Mouse (Mus musculus) urinary bladder, postnatal 25 days (tissue): Measurements from ENCODE around the gene Aak1.

Experiments
- DNase-seq: peaks from one replicate; pipeline ENCODE4 v3.0.0; 2022; ENCODE audit warnings: low spot score

Aak1 gene

DNA sequence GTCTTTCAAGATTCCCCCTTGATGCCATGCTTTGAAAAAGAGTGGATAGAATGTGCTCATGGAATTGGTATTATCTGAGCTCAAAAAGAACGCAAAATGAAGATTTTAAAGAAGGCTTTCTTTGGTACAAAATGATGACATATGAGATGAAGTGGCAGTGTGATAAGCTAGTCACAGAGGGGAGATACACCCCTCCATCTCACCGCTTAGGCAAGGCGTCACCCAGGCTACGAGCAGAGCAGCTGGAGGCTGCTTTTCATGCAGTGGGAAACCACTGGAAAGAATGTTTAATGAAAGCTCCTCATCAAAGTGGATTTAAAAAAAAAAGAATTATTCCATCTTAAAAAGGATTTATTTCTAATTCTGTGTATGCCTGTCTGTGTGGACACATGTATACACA is 37.5 kb downstream of the Aak1 start:
- DNase-seq = no peak

DNA sequence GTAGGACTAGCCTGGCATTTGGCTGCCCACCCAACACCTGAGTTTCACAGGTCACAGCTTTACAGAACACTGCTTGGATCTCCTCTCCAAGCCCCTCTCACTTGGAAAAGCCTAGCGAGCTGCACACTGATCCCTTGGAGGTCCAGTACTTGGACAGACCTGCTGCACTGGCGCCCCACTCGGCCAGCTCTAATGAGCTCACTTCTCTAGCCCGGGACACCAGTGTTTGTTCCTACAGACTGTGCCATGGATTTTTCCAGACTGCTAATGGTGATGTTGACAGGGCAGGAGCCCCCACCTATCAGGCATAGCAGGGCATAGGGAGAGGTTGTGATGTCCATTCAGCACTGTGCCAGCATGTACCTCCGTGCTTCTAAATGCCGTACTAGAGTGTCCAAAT is 48.2 kb downstream of the Aak1 start:
- no peak for DNase-seq

DNA sequence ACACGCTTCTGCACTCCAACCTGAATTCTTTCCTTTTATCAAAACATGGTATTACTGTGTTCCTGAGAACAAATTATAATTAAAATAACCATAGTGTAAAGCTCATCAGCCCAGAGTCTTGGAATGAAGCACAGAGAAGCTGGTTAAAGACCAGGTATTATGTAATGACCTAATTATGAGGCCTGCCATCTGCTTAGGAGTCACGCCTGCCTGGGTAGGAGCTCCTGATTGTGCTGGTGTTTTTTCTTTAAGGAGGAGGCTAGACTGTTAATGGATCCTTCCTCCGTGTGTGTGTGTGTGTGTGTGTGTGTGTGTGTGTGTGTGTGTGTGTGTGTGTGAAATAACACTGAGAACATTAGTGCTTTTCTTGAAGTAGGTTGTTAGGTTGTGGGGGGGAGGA is 49.7 kb downstream of the Aak1 start:
- no peak for DNase-seq

- DNase-seq = no peak
These were observed 50.6 kb downstream of the Aak1 start for GRCm38 (mm10) chr6:86899965-86900364.

DNA sequence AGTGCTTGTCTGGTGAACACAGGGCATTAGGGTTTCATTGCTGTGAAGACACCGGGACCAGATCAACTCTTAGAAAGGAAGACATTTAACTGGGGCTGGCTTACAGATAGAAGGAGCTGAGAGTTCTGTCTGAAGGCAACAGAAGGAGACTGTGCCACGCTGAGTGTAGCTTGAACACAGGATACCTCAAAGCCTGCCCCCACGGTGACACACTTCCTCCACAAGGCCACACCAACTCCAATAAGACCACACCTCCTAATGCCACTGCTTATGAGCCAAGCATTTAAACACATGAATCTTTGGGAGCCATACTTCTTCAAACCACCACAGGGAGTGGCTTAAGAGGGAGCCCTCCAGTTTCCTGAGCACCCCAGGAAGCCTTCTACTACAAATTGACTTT is 51.2 kb downstream of the Aak1 start:
- no peak for DNase-seq

DNA sequence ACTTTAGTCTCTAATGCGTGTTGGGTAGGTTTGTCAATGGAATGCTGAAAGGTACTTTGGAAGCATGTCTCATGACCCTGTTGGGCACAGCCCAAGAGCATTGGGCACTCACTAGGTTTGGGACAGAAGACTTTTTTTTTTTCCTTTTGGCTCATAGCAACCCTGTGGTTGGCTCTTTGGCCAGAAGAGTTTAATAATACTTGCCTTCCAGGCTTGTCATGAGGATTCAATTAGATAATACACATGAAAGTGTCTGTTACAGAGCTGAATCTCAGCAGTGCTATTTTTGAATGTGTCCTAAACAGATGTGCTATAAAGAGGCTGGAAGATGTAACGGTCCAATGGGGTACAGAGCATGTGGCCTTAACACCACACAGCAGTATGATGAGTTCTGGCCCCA is 56.2 kb downstream of the Aak1 start:
- no peak for DNase-seq

DNA sequence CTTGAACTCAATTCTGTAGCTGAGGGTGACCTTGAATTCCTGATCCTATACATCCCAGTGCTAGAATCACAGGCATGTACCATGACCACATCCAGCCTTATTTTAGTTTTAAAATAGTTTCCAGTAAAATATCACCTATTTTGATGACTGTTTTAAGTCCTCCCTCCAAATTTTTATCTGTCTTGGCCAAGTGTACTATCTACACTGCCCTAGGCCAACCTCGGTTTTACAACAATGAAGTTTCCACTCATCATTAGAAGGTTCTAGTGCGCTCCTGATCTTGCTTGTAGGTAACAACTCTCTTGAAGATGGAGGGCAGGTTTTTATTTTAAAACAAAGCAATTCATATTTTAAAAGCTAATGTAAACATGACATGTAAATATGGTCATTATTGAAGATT is 57.9 kb downstream of the Aak1 start:
- no peak for DNase-seq

DNA sequence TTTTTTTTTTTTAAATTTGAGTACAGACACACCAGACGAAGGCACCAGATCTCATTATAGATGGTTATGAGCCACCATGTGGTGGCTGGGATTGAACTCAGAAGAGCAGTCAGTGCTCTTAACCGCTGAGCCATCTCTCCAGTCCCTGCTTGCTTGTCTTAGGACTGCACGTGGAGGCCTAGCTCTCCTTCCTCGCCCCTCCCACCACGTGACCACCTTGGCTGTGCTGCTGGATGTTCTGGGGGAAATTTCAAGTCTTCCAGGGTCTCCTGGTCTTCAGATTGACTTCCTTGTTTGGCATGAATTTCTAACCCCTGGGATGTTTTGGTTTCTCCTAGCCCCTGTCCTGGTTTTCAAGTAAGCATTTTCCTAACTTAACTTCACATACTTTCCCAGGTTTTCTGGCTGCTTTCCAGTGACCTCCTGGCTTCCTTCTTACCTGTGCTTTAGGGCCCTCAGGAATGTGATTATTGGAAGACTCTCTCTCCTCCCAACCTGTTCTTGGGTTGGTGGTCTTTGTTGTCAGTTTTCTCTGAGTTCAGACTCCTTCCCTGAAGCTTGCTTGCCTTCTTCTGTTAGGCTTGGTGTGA is 59.3 kb downstream of the Aak1 start:
- DNase-seq = no peak

DNA sequence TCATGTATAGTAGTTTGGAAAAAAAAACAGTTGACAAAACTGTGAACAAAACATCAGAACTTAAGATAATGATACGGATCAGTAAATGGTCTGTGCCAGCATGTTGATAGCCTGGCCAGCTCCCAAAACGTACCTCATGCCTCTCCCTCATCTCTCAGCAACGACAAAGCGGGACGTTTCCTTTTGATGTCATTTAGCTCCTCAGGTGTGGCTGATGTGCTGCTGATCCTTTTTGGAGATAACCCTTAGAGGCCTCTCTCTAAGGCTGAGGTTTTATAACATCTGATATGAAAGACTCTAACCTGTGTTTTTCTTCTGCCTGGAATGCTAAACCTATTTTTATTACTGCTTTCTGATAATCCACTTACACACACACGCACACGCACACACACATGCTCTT is 60.6 kb downstream of the Aak1 start:
- DNase-seq = no peak

DNA sequence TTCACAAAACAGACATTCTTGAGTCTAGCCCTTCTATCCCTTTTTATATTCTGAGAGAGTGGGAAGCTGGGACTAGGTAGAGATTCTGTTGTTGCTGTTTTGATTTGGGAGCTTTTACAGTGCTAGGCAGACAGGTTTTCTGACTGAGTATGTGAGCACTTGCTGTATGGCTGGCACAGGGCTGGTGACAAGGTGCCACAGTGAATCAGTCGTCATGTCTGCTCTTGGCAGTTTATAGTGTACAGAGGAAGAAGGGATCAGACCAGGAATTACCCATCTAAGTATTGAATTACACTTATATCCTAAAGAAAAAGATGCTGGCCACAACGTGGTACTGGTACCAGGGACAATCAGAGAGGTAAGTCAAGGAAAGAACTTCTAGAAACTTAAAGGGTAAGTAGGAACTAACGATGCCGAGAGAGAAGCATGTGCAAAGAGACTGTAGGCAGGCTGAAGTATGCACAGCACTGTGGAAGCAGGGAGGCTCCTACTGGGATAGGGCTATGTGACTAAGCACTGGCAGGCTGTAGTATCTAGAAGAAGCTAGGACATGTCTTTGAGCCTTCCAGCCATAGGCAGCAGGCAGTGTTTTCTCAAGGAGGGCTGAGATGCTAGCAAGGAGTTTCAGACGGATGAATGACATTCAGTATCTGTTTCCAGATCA is 67.0 kb downstream of the Aak1 start:
- DNase-seq = no peak

- no peak for DNase-seq
These were observed 67.9 kb downstream of the Aak1 start for GRCm38 (mm10) chr6:86917231-86917630.

- no peak for DNase-seq
These were observed 68.9 kb downstream of the Aak1 start for GRCm38 (mm10) chr6:86918058-86918835.

DNA sequence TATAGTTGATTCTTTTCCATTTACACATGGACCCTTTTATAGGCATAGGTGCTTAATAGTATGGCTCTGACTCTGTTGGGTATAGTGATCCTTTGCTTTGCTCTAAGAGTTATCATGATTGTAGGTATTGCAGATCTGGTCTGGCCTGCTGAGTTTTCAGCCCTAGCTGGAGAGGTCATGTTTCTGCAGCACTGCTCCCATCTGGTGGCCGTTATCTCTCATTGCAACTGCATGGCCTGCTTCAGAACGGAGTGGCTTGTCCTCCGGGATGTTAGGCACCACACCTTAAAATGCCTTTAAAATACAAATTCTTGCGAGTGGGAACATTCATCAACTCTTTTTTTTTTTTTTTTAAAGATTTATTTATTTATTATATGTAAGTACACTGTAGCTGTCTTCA is 72.6 kb downstream of the Aak1 start:
- peak; percentile 46 for DNase-seq

DNA sequence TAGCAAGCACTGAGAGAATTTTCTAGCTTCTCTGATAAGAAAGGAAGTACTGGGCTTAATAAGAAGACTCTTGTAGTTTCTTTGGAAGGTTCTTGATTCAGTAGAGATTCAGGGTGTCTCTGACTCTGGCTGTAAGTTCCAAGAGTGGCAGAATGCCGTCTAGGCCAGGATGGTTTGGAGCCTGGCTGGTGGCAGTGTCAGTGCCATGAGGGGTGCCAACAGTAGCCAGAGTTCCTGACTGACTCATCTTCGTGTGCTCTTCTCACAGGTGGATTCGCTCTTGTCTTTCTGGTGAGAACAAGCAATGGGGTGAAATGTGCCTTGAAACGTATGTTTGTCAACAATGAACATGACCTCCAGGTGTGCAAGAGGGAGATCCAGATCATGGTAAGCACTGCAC is 75.4 kb downstream of the Aak1 start:
- no peak for DNase-seq

DNA sequence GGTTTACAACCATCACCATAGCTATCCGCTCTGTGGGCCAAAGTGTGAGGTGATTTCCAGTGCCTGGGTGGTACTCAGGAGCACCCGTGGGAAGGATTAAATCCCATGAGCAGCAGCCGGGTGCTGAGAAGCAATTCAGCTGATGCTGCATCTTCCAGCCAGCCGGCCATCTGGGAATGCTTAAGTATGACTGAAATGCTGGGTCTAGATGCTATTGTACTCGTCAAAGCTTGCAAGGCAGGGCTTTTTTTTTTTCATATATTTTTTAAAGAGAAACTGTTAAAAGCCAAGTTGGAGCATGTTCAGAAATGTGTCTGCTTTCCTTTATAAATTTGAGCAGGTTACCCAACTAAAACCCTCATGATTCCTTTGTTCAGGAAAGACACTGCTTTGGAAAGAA is 85.2 kb downstream of the Aak1 start:
- DNase-seq = no peak

DNA sequence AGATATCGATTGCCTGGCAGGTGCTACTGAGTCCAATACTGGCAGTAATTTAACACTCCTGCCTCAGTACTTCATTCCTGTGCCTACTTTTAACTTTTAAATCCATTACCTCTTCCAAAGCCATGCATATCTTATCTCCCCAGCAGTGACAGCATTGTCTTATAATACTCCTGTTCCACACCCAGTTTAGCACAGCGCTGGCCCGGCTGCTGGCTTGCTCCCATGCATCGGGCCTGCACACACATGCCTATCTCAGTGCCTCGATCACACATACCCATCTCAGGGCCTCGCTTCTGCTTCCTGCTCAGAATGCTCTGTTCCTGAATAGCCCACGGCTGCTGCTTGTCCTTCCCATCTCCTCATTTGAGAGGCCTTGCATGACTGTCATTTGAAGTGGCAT is 90.5 kb downstream of the Aak1 start:
- no peak for DNase-seq

DNA sequence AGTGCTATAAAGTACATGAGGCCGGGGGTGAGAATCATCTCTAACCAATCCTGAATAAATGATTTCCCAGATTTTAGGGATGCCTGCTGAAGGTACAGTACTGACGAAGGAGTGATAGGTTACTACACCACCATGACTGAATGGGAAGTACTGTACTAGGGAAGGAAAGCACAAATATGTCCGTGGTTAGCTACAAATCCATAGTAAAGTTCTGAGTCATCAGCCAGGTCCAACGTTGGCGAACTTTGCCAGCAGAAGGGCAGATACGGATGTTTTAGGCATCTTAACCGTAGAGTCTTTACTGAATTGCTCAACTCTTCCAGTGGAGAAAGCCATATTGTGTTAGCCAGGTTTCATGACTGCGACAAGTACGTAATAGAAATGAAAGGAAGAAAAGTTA is 91.6 kb downstream of the Aak1 start:
- DNase-seq = no peak

DNA sequence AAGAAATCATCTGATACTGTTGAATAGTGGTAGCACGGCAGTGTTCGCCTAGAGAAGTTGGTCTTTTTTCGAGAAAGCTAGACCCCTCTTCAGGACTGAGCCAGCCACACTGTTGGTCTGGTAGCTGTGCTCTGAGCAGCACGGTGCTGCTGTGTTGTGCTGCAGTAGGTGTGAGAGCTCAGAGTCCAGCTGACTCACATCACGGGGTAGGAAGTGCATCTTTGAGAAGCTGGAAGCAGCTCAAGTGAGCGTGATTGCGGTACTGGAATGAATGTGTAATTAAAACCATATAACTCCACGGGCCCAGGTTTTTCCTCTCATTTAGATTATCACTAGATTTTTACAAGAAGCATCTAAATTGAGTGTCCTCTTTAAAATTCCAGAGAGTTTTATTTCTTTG is 97.8 kb downstream of the Aak1 start:
- DNase-seq = no peak

- DNase-seq = no peak
These were observed 99.4 kb downstream of the Aak1 start for GRCm38 (mm10) chr6:86948746-86949145.

DNA sequence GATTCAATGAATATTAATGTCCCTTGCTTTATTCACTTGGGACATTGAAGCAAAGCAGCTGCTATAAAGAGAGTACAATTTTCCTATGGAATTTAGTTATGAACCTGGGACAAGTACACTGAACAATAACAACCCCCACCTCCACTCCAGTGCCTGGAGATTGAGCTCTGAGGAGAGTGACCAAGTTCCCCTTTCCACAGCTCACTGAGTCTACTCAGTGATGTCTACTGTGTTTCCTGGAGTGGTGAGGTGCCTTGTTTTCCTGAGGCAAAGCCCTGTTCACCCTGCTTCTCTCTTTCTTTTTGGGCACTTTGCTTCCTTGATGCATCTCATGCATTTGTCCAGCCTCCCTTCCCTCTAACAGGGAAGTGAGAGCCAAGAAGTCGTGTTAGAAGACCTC is 100.8 kb downstream of the Aak1 start:
- no peak for DNase-seq

DNA sequence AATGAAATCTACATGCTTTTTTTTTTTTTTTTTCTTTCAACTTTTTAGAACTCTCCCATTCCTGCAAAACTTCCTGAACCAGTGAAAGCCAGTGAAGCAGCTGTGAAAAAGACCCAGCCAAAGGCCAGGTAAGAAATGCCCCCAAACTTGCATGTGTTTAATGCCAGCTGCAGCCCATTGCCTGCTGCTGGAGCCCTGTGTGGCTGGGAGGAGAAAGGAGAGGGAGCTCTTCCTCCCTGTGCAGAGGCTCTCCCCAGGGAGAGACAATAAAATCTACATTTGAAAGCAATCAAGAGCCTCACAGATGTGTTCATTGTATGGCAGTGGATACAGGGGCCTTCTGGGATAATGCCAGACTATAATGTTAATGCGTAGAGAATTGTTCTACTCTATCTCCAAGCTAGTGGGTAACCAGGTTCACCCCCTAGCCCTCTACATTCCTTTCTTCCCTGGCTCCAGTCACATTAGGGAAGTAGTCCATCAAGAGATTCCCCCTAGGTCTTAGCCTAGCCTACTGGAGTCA is 101.5 kb downstream of the Aak1 start:
- DNase-seq = no peak

DNA sequence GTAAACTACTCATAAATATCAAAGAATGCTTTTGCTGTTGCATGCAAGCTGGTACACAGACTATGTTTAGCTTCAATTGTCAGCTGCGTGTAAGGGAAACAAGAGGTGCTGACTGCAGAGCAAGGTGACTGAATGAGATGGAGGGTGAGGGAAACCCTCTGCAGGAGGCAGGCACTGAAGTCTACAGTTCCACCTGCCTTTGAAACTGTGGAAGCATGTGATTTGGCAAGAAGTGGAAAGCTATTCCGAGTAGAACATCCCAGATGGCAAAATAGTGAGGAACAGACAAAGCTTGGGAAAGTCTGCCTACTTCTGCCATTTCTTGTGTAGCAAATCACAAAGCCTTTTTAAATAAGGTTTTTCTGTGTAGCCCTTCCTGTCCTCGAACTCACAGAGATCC is 106.4 kb downstream of the Aak1 start:
- no peak for DNase-seq

DNA sequence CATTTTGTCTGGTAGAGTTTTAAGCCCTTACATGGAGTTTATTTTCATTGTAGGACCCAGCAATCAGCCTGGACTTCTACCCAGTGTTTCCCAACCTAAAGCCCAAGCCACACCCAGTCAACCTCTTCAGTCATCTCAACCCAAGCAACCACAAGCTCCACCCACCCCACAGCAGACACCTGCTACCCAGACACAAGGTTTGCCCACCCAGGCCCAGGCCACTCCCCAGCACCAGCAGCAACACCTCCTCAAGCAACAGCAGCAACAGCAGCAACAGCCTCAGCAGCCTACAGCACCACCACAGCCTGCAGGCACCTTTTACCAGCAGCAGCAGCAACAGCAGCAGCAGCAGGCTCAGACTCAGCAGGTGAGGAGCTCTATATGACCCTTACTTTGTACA is 106.9 kb downstream of the Aak1 start:
- DNase-seq = no peak
